Mouse (Mus musculus): Measurements from ENCODE around the gene Car5a. TPM values are rescaled to one million over a fixed set of nuclear protein-coding genes. Genes with fewer than 3 reads are reported as not detected.

The Car5a gene
- total RNA-seq (2021): 1 to 10 TPM; 2.3 to 4.6 TPM
- long read RNA-seq, experiment 1, transcript Car5a-201 (7 exons, 1,249 nt): major isoform, 10 of 12 reads
- long read RNA-seq, experiment 1, partial matches to known transcripts: 0 of 12 reads
- long read RNA-seq, experiment 1, other reads (novel, unspliced or antisense): 2 of 12 reads
- long read RNA-seq, experiment 2, partial matches to known transcripts: 0 of 1 reads
- long read RNA-seq, experiment 2, other reads (novel, unspliced or antisense): 1 of 1 reads

DNA sequence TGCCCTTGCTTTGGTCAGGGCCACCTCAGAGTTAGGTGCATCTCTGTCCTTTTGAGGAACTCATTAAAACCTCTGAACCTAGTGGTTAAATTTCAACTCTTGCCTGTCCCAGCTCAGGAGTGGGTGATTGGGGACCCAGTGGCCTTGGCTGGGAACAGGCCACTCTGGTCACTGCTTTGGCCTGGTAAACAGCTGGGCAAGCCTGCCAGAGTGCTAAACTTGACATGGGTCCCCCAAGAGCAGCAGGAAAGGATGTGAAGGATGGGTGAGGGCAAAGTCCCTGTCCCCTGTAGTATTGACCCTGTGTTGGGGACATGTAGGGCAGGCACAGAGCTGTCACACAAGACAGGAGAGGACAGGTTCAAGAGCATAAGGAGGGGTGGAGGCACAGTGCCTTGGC lies at the start of gene Car5a:
TSS of gene Car5a (minus strand) at position 74 of the 400 bp plus-strand sequence.
- DNase-seq: no peak

DNA sequence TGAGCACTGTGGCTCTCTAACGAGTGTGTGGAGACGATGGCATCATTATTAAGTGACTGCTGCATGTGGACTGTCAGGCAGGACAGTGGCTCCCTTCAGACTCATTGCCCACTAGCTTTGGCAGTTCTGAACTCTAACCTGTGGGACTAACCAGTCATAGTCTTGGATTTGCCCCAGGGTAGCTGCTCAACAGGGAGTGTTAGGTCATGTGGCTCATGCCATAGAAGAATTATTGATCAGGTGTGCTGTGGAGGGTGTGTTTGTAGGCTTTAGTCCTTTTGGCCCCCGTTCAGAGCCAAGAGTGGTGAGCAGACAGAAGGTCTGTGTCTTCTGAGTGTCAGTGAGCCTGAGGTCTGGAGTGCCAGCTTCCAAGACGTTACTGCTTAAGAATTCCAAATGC lies 48.2 kb upstream of the Car5a start:
- DNase-seq: no peak

DNA sequence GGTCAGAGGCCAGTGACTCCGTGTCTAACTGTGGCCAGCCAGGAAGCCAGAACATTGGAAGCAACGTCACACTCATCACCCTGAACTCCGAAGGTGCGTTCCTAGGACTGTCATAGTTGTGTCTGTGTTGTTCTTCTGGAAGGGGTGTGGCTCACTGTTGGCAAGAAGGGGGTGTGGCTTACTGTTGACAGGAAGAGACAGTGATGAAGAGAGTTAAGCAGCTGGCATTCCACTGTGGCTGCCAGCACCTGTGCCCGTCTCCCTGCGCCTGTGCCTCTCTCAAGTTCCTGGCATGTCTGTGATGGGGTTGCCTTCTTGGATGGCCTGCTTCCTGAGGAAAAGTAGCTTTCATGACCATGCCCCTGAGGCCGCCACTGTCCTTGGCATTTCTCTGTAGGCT lies 46.9 kb upstream of the Car5a start:
- no peak for DNase-seq

DNA sequence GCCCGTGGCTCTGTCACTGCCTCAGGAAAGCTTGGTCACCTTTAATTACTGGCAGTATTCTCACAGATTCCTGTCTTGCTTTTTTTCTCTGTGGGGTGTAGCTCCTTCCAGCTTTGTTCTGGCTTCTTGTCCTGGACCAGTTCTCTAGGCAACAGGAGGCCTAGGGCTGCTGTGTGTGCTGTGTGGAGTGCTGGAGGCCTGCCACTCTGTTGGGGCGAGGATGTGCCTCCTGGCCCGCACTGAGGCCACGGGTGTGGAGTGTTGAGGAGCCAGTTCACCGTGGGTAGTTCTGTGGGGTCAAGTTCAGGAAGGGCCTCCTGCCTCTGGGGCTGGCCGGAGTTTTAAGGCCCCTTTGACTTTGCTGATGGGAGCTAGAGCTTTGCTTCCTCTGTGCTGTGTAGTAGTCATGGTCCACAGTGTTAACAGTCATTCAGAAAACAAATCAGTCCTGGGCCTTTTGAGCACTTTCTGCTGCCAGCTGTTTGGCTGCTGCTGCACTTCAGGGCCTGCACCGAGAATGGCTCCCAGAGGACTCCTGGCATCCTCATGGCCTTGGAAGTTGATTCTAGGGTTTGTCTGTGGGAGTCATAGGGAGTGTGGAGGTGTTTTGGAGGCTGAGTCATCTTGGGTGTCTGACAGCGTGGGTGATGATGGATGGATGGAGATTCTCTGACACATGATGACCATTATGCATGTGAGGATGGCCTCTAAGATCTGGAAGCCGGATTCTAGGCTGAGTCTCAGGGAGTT lies 46.0 kb upstream of the Car5a start:
- peak; percentile 43 for DNase-seq

DNA sequence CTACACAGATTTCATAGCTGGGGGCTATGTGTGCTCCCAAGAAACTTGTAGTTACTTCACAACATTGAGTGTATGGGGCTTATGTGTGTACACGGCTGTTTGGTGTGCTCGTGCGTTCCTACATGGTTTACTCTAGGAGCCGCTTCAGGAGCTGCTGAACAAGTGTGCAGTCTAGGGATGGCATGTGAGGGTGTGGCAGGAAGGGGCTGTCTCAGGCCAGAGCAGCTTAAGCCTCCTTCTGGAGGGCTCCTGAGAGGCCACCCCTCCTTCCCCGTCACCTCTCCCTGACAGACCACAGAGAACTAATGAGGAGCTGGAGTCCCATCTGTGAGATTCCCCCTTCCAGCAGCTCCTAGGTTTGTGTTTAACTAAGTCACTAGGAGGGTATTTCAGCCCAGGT lies 43.2 kb upstream of the Car5a start:
- no peak for DNase-seq

DNA sequence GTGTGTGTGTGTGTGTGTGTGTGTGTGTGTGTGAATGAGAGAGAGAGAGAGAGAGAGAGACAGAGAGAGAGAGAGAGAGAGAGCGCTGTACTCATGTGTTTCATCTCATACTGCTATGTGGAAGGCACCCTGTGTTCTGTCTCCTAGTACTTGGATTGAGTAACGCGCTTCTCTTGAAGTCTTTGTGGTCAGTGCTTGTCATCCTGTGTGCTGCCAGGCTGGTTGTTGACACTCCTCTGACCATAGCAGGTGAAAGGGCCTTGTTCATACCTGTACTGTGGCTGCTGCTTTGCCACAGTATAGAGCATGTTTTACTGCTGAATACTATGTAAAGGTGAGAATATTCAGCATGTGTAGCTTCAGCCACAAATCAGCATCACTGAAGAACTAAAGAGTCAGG lies 41.0 kb upstream of the Car5a start:
- no peak for DNase-seq

DNA sequence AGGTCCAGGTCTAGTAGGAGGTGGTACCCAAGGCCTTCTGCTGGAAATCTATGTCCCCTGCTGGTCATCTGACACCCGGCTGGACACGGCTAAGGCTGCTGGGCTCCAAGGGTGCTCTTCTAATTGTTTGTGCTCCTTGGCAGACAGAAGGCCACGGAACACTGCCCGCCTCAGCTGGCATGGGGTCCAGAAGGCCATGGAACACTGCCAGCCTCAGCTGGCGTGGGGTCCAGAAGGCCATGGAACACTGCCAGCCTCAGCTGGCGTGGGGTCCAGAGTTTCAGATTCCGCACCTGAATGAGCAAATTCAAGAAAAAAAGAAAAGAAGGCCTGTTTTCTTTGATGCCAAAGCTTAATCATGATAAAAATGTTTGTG lies 36.8 kb upstream of the Car5a start:
- peak; percentile 68 for DNase-seq

DNA sequence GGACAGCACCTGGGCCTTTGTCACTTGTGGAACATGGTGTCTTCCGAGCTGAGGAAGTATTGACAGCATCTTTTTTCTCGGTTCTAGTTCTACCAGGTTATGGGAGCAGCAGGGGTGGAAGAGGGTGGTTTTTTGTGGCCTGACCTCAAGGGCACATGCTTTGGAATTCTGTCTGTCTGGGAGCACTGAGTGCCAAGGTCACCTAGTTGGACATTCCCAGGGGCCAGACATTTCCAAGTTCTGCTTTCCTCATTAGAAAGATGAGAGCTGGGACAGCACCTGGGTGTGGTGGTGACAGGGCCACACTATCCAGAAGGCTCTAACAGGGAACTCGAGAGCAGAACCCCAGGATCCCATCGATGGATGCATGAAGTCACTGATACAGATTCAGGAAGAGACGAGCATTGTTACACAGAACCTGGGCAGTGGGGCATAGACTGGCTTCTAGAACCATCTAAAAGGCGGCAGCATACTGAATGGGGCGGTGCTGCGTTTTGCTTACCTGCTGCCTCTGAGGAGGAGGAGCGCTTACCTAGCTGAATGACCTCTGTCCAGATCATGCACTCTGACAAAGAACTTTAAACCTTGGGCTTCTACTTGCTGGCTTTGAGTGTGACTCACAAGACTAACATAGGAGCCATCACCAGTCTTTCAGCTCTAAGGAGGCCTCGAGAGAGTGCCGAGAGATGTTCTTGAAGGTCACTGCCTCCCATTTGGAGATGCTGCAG lies 36.3 kb upstream of the Car5a start:
- DNase-seq: no peak

DNA sequence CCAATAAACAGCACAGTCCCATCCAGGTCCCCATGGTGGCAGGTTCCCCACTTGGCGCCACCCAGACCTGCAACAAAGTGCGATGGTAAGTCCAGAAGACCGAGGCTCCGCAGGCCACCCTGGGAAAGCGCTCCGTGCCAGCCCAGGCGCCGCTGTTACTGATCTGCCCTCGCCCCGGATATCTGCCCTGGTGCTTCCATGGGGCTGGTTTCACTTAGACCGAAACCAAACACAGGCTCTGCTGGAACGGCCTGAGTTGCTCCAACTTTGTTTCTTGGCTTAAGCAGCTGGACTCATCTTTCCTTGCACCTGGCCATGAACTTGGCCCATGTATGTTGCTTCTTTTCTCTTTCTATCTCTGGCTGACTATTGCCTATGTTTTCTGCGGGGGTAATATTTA lies 34.0 kb upstream of the Car5a start:
- no peak for DNase-seq

DNA sequence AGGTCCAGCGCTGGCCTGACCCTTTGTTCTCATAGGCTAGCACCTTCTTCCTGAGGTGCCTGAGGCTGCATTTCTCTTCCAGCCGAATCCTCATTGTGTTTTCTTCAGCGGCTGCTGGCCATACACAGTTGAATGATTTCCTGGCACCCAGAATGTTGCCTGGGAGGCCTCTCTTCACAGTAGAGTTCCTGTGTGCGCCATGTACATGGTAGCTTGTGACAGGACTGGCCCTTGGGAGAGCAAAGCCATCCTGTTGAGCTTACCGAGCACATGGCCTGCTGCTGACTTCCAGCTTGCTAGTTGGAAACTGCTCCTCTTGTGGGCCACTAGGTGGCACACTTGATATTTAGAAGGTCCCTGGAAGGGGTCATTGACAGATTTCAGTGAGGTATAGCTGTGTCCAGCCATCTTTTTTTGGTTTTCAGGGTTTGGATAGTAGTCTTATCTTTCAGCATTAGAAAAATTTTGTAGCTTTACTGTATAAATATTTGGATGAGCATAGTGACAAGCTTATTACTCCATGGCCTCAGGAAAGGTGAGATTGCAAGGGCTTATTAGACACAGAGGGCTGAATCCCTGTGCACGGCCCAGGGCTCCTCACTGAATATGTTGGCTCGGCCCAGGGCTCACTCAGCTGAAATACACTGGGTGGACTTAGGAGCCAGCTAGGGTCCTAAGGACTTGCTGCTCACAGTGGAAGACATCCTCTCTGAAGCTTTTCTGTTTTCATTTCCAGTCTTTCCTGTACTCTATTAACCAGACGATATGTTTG lies 33.3 kb upstream of the Car5a start:
- peak; percentile 39 for DNase-seq

DNA sequence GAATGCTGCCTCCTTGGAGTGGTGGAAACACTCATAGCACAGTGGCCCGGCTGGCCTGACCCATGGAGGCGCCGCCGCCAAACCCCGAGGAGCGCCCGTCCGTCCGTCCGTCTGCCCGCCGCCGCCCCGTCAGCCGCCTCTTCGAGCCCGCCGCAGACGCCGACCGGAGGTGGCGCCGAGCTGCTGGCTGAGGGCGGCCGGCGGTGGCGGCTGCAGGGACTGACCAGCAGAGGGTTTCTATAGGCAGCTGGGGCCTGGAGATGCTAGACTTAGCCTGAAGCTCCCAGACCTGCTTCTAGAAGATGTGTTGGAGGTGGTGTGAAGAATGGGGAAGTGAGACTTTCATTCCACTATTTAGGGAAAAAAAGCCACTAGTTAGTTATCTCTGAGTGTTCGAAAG lies 29.2 kb upstream of the Car5a start:
- DNase-seq: no peak

DNA sequence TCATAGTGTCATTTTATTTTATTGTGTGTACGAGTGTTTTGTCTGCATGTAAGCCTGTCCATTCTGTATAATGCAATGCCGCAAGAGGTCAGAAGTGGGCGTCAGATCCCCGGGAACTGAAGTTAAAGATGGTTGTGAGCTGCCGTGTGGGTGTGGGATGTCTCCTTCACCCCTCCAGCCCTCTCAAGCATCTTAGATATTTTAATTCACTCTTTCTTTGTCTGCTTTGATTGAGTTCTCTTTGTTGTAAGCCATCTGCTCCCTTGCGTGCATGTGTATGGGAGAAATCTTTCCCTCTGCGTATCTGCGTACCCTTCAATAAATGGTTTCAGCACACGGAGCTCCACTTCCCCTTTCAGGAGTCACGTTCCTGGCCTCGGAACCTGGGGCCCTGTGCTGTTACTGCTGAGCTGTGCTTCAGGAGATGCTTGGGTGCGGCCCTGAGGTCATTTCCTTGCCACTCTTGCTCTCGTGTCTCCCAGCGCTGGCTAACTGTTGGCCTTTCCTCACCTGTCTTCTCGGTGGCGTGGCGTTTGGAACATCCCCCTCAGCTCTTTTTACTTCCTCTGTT lies 26.9 kb upstream of the Car5a start:
- DNase-seq: no peak

DNA sequence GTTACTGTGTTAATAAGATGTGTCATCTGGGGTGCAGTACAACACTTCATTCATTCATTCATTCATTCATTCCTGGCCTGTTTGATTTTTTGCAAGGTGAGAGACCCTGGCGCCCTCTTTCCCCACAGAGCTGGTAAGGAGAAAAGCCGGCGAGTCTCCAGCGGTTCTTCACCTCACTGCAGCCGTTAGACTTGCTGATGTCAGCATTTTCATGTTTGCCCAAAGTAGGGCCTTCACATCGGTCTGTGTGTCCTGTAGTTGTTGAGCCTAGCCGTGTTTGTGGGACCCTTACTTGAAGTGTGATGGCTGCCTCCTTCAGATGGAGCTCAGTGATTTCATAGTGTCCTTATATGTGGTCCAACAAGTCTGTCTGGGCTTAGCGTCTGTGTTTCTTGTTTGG lies 25.5 kb upstream of the Car5a start:
- no peak for DNase-seq

DNA sequence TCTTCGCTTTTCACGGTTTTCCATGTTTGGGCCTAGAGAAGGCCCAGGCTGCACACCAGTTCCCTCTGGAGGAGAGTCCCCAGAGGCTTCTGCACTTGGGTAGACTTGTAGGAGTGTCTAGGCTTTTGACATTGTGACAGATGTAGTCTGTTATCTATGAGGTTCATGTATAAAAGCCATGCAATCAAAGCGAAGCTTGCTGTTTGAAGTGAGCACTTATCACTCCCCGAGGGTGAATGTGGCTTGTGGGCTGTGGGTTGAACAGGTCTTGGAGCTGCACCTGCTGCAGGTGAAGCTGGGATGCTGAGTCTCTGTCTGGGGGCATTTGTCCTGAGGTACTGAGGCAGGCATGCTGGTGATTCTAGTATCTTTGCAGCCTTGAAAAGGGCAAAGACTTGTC lies 23.8 kb upstream of the Car5a start:
- no peak for DNase-seq

DNA sequence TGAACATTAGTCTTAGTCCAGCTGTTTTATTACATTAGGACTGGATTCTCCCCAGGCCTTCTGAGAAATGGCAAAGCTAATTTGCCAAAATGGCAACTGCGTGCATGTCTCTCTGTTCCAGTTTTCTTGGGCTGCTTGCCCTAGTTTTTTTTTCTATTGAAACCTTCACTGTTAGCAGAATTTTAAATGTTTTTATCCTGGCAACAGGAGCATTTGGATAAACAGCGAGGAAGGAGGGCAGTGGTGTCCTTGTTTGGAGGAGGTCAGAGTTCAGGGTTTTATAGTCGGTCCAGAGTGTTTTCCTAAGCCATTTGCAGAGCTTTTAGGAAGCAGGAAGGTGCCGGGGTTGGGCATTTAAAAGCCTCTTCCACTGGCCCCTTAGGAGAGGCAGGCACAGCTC lies 23.3 kb upstream of the Car5a start:
- DNase-seq: no peak

DNA sequence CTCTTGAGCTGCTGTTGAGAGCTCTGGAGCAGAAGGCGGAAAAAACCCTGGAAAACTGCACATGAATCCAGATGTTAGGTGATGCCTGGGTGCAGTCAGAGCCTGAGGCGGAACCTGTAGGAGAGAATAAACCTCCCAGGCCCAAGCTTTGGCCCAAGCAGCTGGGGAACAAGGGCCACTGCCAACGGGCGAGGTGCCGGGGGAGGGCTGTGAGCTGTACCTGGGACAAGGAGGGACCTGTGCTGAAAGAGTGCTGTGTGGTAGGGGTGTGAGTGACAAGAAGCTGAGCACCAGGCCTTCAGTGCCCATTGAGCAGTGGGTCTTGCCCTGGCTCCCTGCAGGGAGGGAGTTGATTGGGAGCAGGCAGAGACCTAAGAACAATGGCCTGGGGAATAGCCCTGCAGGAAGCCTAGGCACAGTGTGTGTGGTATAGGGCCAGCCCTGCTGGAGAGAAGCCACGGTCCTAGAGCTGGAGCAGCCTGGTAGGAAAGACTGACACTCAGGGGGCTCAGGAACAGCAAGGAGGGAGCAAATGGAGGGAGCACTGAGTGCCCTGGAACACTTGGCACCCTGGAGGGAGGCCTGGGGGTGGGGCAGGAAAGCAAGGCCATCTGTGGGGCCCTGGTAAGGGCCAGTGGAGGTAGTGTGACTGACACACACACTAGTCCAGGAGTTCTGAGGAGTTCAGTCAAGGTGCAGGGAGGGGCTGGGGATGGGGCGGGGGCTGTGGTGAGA lies 22.2 kb upstream of the Car5a start:
- peak; percentile 65 for DNase-seq

DNA sequence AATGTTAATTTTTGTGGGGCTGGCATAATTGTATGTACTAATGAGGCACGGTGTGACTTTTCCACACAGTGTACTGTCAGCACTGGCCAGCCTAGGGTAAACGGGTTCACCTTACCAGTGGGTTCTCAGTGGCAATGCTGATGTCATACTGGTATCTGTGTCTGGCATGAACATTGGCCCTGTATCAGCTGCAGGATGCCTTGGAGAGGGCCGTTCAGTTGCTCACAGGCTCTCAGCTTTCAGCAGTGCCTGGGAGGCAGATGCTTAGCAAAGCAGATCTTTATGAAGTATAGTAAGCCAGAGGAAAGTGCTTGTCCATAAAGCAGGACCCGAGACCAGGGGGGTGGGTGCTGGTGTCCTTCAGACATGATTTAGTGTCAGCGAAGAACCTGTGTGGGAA lies 21.4 kb upstream of the Car5a start:
- DNase-seq: no peak

DNA sequence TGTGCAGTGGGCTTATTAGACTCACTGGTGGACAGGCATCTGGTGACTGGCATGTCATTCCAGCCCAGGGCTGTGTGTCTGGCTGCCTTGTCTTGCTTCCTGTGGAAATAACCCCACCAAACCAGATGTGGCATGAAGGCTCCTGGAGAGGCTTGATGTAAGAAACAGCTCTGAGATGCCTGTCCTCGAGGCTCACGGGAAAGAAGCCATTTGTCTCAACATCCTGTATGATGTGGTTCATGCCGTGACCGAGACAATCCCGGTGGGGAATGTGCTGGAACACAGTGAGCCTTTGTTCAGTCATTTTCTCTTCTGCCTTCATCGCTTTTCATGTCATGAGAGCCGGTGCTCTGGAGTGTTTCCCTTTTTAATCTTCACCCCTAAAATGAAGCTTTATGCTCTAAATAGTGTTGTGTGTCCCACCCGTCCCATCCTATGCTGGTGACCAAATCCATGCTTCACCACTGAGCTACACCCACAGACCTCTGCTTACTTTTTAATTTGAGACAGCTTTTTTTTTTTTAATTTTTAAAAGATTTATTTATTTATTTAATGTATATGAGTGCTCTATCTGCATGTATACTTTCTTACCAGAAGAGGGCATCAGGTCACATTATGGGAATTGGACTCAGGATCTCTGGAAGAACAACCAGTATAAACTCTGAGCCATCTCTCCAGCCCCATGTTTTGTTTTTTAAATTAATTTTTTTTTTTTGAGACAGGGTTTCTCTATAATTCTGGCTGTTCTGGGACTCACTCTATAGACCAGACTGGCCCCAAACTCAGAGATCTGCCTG lies 20.2 kb upstream of the Car5a start:
- no peak for DNase-seq

DNA sequence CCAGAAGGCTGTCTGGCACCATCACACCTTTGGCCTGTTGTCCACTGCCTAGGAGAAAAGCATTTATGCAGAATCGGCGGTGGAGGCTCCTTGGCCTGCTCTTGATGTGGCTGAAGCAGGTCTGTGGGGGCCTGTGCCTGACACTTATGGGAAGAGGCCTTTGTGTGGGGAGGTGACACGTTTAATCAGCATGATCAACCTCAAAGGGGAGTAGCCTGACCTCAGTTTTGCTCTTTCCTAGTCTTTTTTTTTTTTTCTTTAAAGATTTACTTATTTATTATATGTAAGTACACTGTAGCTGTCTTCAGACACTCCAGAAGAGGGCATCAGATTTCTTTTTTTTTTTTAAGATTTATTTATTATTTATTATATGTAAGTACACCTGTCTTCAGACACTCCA lies 18.2 kb upstream of the Car5a start:
- no peak for DNase-seq

DNA sequence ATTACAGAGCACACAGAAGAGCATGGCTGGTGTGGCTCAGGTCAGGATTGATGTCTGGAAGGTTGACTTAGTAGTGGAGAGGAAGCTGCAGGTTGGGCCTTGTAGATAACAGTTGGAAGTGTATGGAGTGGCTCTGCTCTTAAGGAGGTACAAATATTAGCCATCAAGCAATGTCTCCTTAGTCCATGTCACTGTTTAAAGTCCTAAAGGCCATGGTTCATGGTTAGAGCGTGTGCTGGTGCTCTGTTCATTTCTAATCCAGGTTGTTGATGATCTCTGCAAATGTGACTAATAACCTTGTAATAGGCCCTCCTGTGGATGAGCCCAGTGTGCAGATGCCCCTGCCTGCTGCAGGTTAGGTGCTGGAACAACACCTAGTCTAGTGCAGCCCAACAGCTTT lies 13.7 kb upstream of the Car5a start:
- DNase-seq: no peak

All from adrenal gland, postnatal 10 days (tissue).